Mouse (Mus musculus) heart, embryonic 14.5 days (tissue): Measurements from ENCODE around the gene Mrpl37. TPM values are rescaled to one million over a fixed set of nuclear protein-coding genes. Genes with fewer than 3 reads are reported as not detected.
A peak's percentile ranks its signal among the peaks of the same experiment; 100 is the strongest.

Source experiments
- ATAC-seq: fragments of 200-750 bp; cut with Nextera tagmentation; 2 replicates; pipeline ENCODE4 v1.8.0; 2017; ENCODE audit warnings: low read depth, moderate TSS enrichment; ENCODE audit not compliant: insufficient number of reproducible peaks, insufficient read depth, low FRiP score
- H3K27ac ChIP-seq, 2 experiments: fragments of 200-500 bp in 1 of 2; fragments of 300-500 bp in 1 of 2; sonication (generic) in 1 of 2; replicated peaks in 1 of 2; 2 replicates each; pipeline ENCODE4 v1.5.1; 2012 to 2014; ENCODE audit warnings: low read depth in 2 of 2, low read length in 2 of 2, control low read depth in 1 of 2, mild to moderate bottlenecking in 1 of 2, mixed read lengths in 1 of 2; ENCODE audit not compliant: control insufficient read depth in 1 of 2, insufficient read depth in 1 of 2
- H3K27me3 ChIP-seq: fragments of 300-500 bp; sonication (generic); 2 replicates; pipeline ENCODE4 v1.6.1; 2014; ENCODE audit warnings: mild to moderate bottlenecking, low read length, control low read depth; ENCODE audit not compliant: control insufficient read depth, insufficient read depth
- H3K36me3 ChIP-seq: fragments of 300-500 bp; sonication (generic); 2 replicates; pipeline ENCODE4 v1.6.1; 2014; ENCODE audit warnings: mild to moderate bottlenecking, control low read depth, low read length, mixed read lengths; ENCODE audit not compliant: control insufficient read depth, insufficient read depth
- H3K4me1 ChIP-seq, 2 experiments: fragments of 200-500 bp in 1 of 2; fragments of 300-500 bp in 1 of 2; sonication (generic) in 1 of 2; 2 replicates each; pipeline ENCODE4 v1.6.1; 2012 to 2014; ENCODE audit warnings: low read length in 2 of 2, control low read depth in 1 of 2, mixed read lengths in 1 of 2; ENCODE audit not compliant: control insufficient read depth in 2 of 2, insufficient read depth in 2 of 2
- H3K4me2 ChIP-seq: fragments of 300-500 bp; sonication (generic); 2 replicates; pipeline ENCODE4 v1.6.1; 2014; ENCODE audit warnings: mild to moderate bottlenecking, low read length
- H3K4me3 ChIP-seq, 2 experiments: fragments of 200-500 bp in 1 of 2; fragments of 300-500 bp in 1 of 2; sonication (generic) in 1 of 2; 2 replicates each; pipeline ENCODE4 v1.5.1; 2012 to 2014; ENCODE audit warnings: low read length in 2 of 2, mild to moderate bottlenecking in 2 of 2, control low read depth in 1 of 2, low read depth in 1 of 2, moderate library complexity in 1 of 2; ENCODE audit not compliant: control insufficient read depth in 1 of 2, insufficient read depth in 1 of 2
- H3K9ac ChIP-seq: fragments of 300-500 bp; sonication (generic); 2 replicates; pipeline ENCODE4 v1.6.1; 2014; ENCODE audit warnings: mild to moderate bottlenecking, low read length
- H3K9me3 ChIP-seq: fragments of 300-500 bp; sonication (generic); 2 replicates; pipeline ENCODE4 v1.6.1; 2016; ENCODE audit warnings: low read length, control low read depth; ENCODE audit not compliant: control insufficient read depth
- WGBS: fragments of 180-500 bp; shearing (Covaris S2); extraction: QIAGEN DNeasy Blood & Tissue Kit; methylation state at CpG from one replicate; pipeline ENCODE4 v1.1.7; 2014; 5-methylcytosine and 5-hydroxymethylcytosine counted together
- polyA plus RNA-seq: library from polyadenylated mRNA; unstranded; fragments of >200 nt; fragmentation: Nextera tagmentation; extraction: Ambion mirVana; gene quantifications from 2 replicates; pipeline ENCODE4 v1.2.1, GENCODE M21; 2014

Gene Mrpl37
- polyA plus RNA-seq, 1 experiment from 2014 or later = 103 TPM

GRCm38 (mm10) chr4:107084343-107084742, 17.7 kb upstream of the Mrpl37 start:
- H3K27ac ChIP-seq = peak overlapping the region in 1 of 2 experiments; percentile 23; a peak in 1 of 4 replicates
- H3K27me3 ChIP-seq = no peaks in the 10 kb centered on the region
- H3K4me1 ChIP-seq = peaks cover 22 to 25% of the 10 kb centered on the region in 2 experiments
- H3K36me3 ChIP-seq = no peaks in the 10 kb centered on the region
- H3K9ac ChIP-seq = no peak overlapping the region
- H3K4me2 ChIP-seq = no peak overlapping the region
- WGBS = 16% methylated on average over 1 of the region's 1 CpGs
- no peak; the same call in 1 of the 2 replicates for ATAC-seq
- no peak overlapping the region for H3K4me3 ChIP-seq
- H3K9me3 ChIP-seq = no peaks in the 10 kb centered on the region

- H3K4me1 ChIP-seq = peaks cover 24 to 28% of the 10 kb centered on the region in 2 experiments
- H3K4me3 ChIP-seq = no peak overlapping the region
- no peak overlapping the region for H3K27ac ChIP-seq
- no peaks in the 10 kb centered on the region for H3K36me3 ChIP-seq
- no peak overlapping the region for H3K9ac ChIP-seq
- H3K9me3 ChIP-seq = no peaks in the 10 kb centered on the region
- no peak for ATAC-seq
- H3K27me3 ChIP-seq = no peaks in the 10 kb centered on the region
- H3K4me2 ChIP-seq = no peak overlapping the region
- WGBS = 82% methylated on average over 4 of the region's 4 CpGs
These were observed 16.5 kb upstream of the Mrpl37 start for GRCm38 (mm10) chr4:107083126-107083525.

- Histone ChIP-seq H3K4me2 (no peak overlapping the region), H3K36me3 (no peaks in the 10 kb centered on the region), H3K4me3 (no peak overlapping the region), H3K27me3 (no peaks in the 10 kb centered on the region), H3K4me1 (peaks cover 24 to 28% of the 10 kb centered on the region in 2 experiments), H3K9me3 (no peaks in the 10 kb centered on the region), H3K9ac (no peak overlapping the region), H3K27ac (no peak overlapping the region)
- ATAC-seq = no peak
- WGBS = 90% methylated on average over 3 of the region's 3 CpGs
These were observed 15.5 kb upstream of the Mrpl37 start for GRCm38 (mm10) chr4:107082185-107082584.

GRCm38 (mm10) chr4:107079716-107080115, 13.0 kb upstream of the Mrpl37 start:
- Histone ChIP-seq H3K9me3 (no peaks in the 10 kb centered on the region), H3K4me3 (no peak overlapping the region), H3K36me3 (no peaks in the 10 kb centered on the region), H3K4me2 (no peak overlapping the region), H3K9ac (no peak overlapping the region), H3K4me1 (peaks cover 22 to 25% of the 10 kb centered on the region in 2 experiments), H3K27me3 (no peaks in the 10 kb centered on the region), H3K27ac (no peak overlapping the region)
- ATAC-seq = no peak

- H3K4me2 ChIP-seq = no peak overlapping the region
- no peaks in the 10 kb centered on the region for H3K36me3 ChIP-seq
- H3K9ac ChIP-seq = no peak overlapping the region
- ATAC-seq = no peak
- WGBS = 80% methylated on average over 4 of the region's 4 CpGs
- H3K9me3 ChIP-seq = no peaks in the 10 kb centered on the region
- H3K27me3 ChIP-seq = no peaks in the 10 kb centered on the region
- H3K27ac ChIP-seq = no peak overlapping the region
- no peak overlapping the region for H3K4me3 ChIP-seq
- H3K4me1 ChIP-seq = peaks cover 18 to 19% of the 10 kb centered on the region in 2 experiments
These were observed 12.2 kb upstream of the Mrpl37 start for GRCm38 (mm10) chr4:107078894-107079293.

- no peaks in the 10 kb centered on the region for H3K9me3 ChIP-seq
- no peak for ATAC-seq
- no peak overlapping the region for H3K4me2 ChIP-seq
- no peak overlapping the region for H3K4me3 ChIP-seq
- H3K9ac ChIP-seq = no peak overlapping the region
- H3K36me3 ChIP-seq = no peaks in the 10 kb centered on the region
- H3K27ac ChIP-seq = no peak overlapping the region
- WGBS = 54% methylated on average over 5 of the region's 5 CpGs
- peaks cover 15 to 18% of the 10 kb centered on the region in 2 experiments for H3K4me1 ChIP-seq
- H3K27me3 ChIP-seq = no peaks in the 10 kb centered on the region
These were observed 8.8 kb upstream of the Mrpl37 start for GRCm38 (mm10) chr4:107075456-107075855.

GRCm38 (mm10) chr4:107072343-107072742, 5.7 kb upstream of the Mrpl37 start:
- WGBS = 80% methylated on average over 9 of the region's 9 CpGs
- no peak for ATAC-seq
- Histone ChIP-seq H3K9ac (no peak overlapping the region), H3K4me3 (no peak overlapping the region), H3K4me1 (peaks cover 6 to 8% of the 10 kb centered on the region in 2 experiments; a peak in 2 of 4 replicates), H3K27me3 (0 out of 2 replicates have a peak, but pooled peaks cover 5% of the 10 kb centered on the region), H3K27ac (no peak overlapping the region), H3K4me2 (no peak overlapping the region), H3K36me3 (no peaks in the 10 kb centered on the region), H3K9me3 (no peaks in the 10 kb centered on the region)
